Mouse (Mus musculus) hindbrain, embryonic 14.5 days (tissue): ENCODE results near the gene Pitx2. TPM values are rescaled to one million over a fixed set of nuclear protein-coding genes. Genes with fewer than 3 reads are reported as not detected.

Experiments used
- ATAC-seq: fragments of 200-750 bp; cut with Nextera tagmentation; 2 replicates; pipeline ENCODE4 v1.8.0; 2017; ENCODE audit warnings: moderate number of reproducible peaks, mild to moderate bottlenecking, moderate TSS enrichment, moderate library complexity; ENCODE audit not compliant: low FRiP score
- DNase-seq: peaks from one replicate; pipeline ENCODE4 v3.0.0-alpha.2; 2015; ENCODE audit warnings: low spot score
- H3K27ac ChIP-seq: fragments of 300-500 bp; sonication (generic); 2 replicates; pipeline ENCODE4 v1.5.1; 2014; ENCODE audit warnings: mild to moderate bottlenecking, moderate library complexity
- H3K27me3 ChIP-seq: fragments of 300-500 bp; sonication (generic); 2 replicates; pipeline ENCODE4 v1.6.1; 2014; ENCODE audit warnings: mild to moderate bottlenecking, low read length, mixed read lengths; ENCODE audit not compliant: control insufficient read depth, insufficient read depth
- H3K36me3 ChIP-seq: fragments of 300-500 bp; sonication (generic); replicated peaks from 2 replicates; pipeline ENCODE4 v1.6.1; 2014; ENCODE audit not compliant: control insufficient read depth, insufficient read depth
- H3K4me1 ChIP-seq: fragments of 300-500 bp; sonication (generic); replicated peaks from 2 replicates; pipeline ENCODE4 v1.6.1; 2014; ENCODE audit warnings: antibody characterized with exemption, low read length, mixed read lengths; ENCODE audit not compliant: control insufficient read depth, insufficient read depth
- H3K4me2 ChIP-seq: fragments of 300-500 bp; sonication (generic); replicated peaks from 2 replicates; pipeline ENCODE4 v1.6.1; 2014; ENCODE audit warnings: mild to moderate bottlenecking, moderate library complexity
- H3K4me3 ChIP-seq: fragments of 300-500 bp; sonication (generic); replicated peaks from 2 replicates; pipeline ENCODE4 v1.5.1; 2014; ENCODE audit warnings: mild to moderate bottlenecking, low read length
- H3K9ac ChIP-seq: fragments of 300-500 bp; sonication (generic); 2 replicates; pipeline ENCODE4 v1.6.1; 2014
- H3K9me3 ChIP-seq: fragments of 300-500 bp; sonication (generic); 2 replicates; pipeline ENCODE4 v1.6.1; 2016; ENCODE audit warnings: low read length; ENCODE audit not compliant: control insufficient read depth
- WGBS: fragments of 180-500 bp; shearing (Covaris S2); extraction: QIAGEN DNeasy Blood & Tissue Kit; methylation state at CpG from one replicate; pipeline ENCODE4 v1.1.7; 2014; 5-methylcytosine and 5-hydroxymethylcytosine counted together
- polyA plus RNA-seq: library from polyadenylated mRNA; unstranded; fragments of >200 nt; fragmentation: Nextera tagmentation; extraction: Ambion mirVana; gene quantifications from 2 replicates; pipeline ENCODE4 v1.2.1, GENCODE M21; 2014

Gene Pitx2
- polyA plus RNA-seq: 1.3 and 2.0 TPM in 2 replicates

DNA sequence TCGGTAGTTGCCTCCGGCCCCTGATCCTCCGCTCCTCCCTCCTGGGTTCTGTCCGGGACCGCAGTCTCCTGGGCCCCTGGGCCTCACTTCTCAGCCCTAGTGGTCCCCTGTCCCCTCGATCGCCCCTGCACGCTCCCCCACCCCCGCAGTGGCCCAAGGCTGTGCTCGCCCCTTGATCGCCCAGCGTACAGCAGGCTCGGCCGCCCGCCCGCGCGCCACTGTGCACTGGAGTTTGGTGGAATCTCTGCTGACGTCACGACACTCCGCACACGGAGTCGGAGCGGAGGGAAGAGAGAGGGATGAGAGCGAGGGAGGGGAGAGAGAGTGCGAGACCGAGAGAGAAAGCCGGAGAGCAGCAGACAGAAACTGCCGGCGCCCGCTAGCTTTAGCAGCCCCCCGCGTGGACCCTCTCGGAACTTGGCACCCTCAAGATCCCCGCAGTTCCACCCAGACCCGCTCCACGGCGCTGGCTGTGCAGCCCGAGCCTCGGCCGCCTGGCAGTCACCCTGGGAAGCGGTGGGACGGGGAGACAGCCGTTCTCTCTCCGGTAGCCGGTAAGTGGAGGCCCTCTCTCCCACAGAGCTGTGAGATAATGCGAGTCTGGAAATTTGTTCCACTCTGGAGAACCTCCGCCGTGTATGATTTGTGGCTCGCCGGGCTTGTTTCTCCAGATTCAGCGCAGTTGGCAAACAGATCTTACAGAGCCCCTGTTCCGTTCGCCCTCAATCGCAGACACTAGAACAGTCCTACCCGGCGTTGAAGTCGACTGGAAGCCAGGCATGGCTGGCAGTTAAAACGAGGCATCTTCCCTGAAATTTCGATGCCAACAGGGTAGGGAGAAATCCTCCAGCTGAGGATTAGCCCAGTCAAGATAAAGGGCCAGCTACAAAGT, at the start of gene Pitx2:
Gene Pitx2 (plus strand): TSS at position 270 of the 892 bp plus-strand sequence.
- ATAC-seq (peak; percentile 66), DNase-seq (peak; percentile 36)
- peaks cover 15% of the 10 kb centered on the region; the same call in 1 of the 2 replicates for H3K4me1 ChIP-seq
- no peaks in the 10 kb centered on the region for H3K9me3 ChIP-seq
- no peak within 1 kb of the TSS for H3K9ac ChIP-seq
- peaks cover 94% of the 10 kb centered on the region for H3K27me3 ChIP-seq
- WGBS: under 1% methylated on average over 58 of the region's 60 CpGs
- H3K4me2 ChIP-seq: peak within 1 kb of the TSS; percentile 45
- H3K27ac ChIP-seq: no peak within 1 kb of the TSS
- no peaks in the 10 kb centered on the region for H3K36me3 ChIP-seq
- H3K4me3 ChIP-seq: peak within 1 kb of the TSS; percentile 23

- Histone ChIP-seq H3K4me1 (no peaks in the 10 kb centered on the region), H3K27ac (no peak overlapping the region)
- 79% methylated on average over 2 of the region's 2 CpGs for WGBS
Measured at GRCm38 (mm10) chr3:129150001-129150400, 49.7 kb upstream of the Pitx2 start.

DNA sequence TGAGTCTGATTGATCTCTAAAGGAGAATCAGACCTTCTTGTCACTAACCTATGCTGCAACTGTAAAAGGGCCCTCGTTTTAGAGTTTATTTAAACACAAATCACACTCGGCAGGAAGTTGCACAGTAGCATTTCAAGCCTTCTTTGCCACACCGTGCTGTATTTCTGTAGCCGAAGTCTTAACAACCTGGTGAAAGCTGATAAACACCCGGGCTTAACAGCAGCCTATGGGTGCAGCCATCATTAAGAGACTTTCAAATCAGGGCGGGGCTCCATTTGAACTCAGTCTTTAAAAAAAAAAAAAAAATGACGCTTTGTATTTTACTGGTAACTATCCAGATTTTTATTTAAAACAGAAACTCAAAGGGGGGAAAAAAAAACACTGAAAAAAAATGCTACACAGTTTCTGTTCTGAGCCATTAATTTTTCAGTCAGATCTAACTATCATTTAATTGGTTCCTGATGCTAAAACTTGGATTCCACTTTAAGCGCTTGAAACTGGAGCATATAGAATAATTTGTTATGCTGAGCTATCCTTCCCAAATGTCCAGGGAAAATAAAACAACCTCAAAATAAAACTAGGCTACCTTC, 48.5 kb upstream of the Pitx2 start:
- ATAC-seq: no peak
- 79% methylated on average over 8 of the region's 8 CpGs for WGBS

More at GRCm38 (mm10) chr3:129150001-129150400, 49.7 kb upstream of the Pitx2 start:
- H3K4me2 ChIP-seq: no peak overlapping the region
- no peak for DNase-seq
- no peak for ATAC-seq
- no peaks in the 10 kb centered on the region for H3K27me3 ChIP-seq
- no peaks in the 10 kb centered on the region for H3K36me3 ChIP-seq
- H3K4me3 ChIP-seq: no peak overlapping the region
- H3K9me3 ChIP-seq: no peaks in the 10 kb centered on the region
- no peak overlapping the region for H3K9ac ChIP-seq

GRCm38 (mm10) chr3:129158812-129159370, 40.8 kb upstream of the Pitx2 start:
- H3K27ac ChIP-seq: no peak overlapping the region
- H3K9ac ChIP-seq: no peak overlapping the region
- no peaks in the 10 kb centered on the region for H3K4me1 ChIP-seq
- no peak overlapping the region for H3K4me2 ChIP-seq
- 55% methylated on average over 9 of the region's 9 CpGs for WGBS
- H3K9me3 ChIP-seq: no peaks in the 10 kb centered on the region
- no peak overlapping the region for H3K4me3 ChIP-seq
- no peaks in the 10 kb centered on the region for H3K36me3 ChIP-seq
- no peak for DNase-seq
- H3K27me3 ChIP-seq: no peaks in the 10 kb centered on the region
- no peak for ATAC-seq

More for the DNA sequence above, 48.5 kb upstream of the Pitx2 start:
- no peak overlapping the region for H3K4me2 ChIP-seq
- no peak overlapping the region for H3K4me3 ChIP-seq
- no peaks in the 10 kb centered on the region for H3K36me3 ChIP-seq
- H3K9me3 ChIP-seq: no peaks in the 10 kb centered on the region
- no peak overlapping the region for H3K27ac ChIP-seq
- H3K4me1 ChIP-seq: no peaks in the 10 kb centered on the region
- no peaks in the 10 kb centered on the region for H3K27me3 ChIP-seq
- DNase-seq: no peak
- H3K9ac ChIP-seq: no peak overlapping the region

- Histone ChIP-seq H3K4me1 (no peaks in the 10 kb centered on the region), H3K4me2 (no peak overlapping the region), H3K9ac (no peak overlapping the region), H3K27me3 (no peaks in the 10 kb centered on the region), H3K27ac (no peak overlapping the region), H3K9me3 (no peaks in the 10 kb centered on the region), H3K36me3 (no peaks in the 10 kb centered on the region), H3K4me3 (no peak overlapping the region)
- DNase-seq (no peak), ATAC-seq (no peak)
- 89% methylated on average over 11 of the region's 11 CpGs for WGBS
Measured at GRCm38 (mm10) chr3:129161333-129162035, 38.2 kb upstream of the Pitx2 start.

DNA sequence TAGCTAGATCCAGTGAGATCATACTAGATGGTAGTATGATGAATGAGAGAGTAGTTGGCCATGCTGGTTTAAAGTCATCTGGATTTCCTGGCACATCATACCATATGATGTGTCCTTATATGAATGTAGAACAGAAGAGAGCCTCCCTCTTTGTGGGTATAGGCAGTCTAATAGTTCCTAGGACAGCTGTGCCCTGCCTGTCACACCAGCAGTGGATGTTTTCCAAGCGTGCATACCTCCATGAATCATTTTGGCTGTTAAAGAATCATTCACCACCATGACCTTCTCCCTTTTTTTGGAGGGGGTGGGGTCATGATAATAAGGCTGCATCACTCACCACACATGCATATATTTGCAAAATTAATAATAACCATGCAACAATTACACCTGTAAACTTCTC, 35.4 kb upstream of the Pitx2 start:
- Histone ChIP-seq H3K9ac (no peak overlapping the region), H3K27ac (no peak overlapping the region), H3K27me3 (no peaks in the 10 kb centered on the region), H3K36me3 (no peaks in the 10 kb centered on the region), H3K9me3 (no peaks in the 10 kb centered on the region), H3K4me2 (no peak overlapping the region), H3K4me3 (no peak overlapping the region), H3K4me1 (no peaks in the 10 kb centered on the region)
- WGBS: 71% methylated on average over 1 of the region's 1 CpGs
- ATAC-seq (no peak), DNase-seq (no peak)

DNA sequence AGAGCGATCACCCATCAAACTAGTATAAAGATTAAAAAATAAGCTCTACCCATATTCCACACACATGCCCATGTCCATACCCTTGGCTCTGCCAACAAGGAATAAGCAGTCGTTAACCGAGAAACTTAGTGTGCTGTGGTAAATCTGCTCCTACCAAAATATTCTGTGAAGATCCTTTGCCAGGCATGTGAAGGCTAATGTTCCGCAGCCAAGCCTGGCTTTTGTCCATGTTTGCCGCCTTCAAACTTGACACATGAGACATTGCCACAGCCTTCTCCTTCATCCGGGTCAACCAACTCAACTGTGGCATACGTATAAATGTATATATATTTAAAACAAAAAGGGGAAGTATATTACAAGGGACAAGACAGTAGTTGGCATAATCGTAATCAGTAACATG, 34.0 kb upstream of the Pitx2 start:
- H3K4me2 ChIP-seq: no peak overlapping the region
- no peak overlapping the region for H3K9ac ChIP-seq
- no peak overlapping the region for H3K27ac ChIP-seq
- H3K36me3 ChIP-seq: no peaks in the 10 kb centered on the region
- 93% methylated on average over 8 of the region's 8 CpGs for WGBS
- DNase-seq (no peak), ATAC-seq (no peak)
- H3K27me3 ChIP-seq: no peaks in the 10 kb centered on the region
- no peaks in the 10 kb centered on the region for H3K9me3 ChIP-seq
- H3K4me3 ChIP-seq: no peak overlapping the region
- no peaks in the 10 kb centered on the region for H3K4me1 ChIP-seq

DNA sequence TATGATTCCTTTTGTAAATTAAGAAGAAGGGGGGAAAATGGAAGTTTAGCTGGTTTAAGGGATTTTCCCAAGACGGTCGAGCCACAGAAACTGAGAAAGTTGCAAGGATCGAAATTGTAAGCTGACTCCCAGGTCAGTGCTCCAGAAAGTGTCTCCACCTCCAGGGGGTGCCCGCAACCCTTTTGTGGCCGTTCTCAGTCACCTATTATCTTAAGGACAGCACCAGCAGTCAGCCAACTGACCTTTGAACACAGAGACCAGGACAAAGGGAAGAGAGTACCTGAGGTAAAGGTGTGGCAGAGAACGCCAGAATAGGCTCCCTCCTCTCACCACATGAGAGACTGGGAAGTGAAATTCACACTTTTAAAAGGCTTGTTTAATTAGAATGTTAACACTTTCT, 33.0 kb upstream of the Pitx2 start:
- H3K4me3 ChIP-seq: no peak overlapping the region
- H3K4me2 ChIP-seq: no peak overlapping the region
- no peak overlapping the region for H3K9ac ChIP-seq
- no peak overlapping the region for H3K27ac ChIP-seq
- no peaks in the 10 kb centered on the region for H3K36me3 ChIP-seq
- H3K4me1 ChIP-seq: no peaks in the 10 kb centered on the region
- 15% methylated on average over 6 of the region's 6 CpGs for WGBS
- no peaks in the 10 kb centered on the region for H3K27me3 ChIP-seq
- H3K9me3 ChIP-seq: no peaks in the 10 kb centered on the region
- no peak for DNase-seq
- no peak for ATAC-seq

GRCm38 (mm10) chr3:129170416-129170815, 29.3 kb upstream of the Pitx2 start:
- DNase-seq (no peak), ATAC-seq (no peak)
- H3K27me3 ChIP-seq: no peaks in the 10 kb centered on the region
- H3K9ac ChIP-seq: no peak overlapping the region
- H3K4me3 ChIP-seq: no peak overlapping the region
- no peak overlapping the region for H3K4me2 ChIP-seq
- H3K27ac ChIP-seq: no peak overlapping the region
- H3K36me3 ChIP-seq: no peaks in the 10 kb centered on the region
- no peaks in the 10 kb centered on the region for H3K9me3 ChIP-seq
- 81% methylated on average over 7 of the region's 7 CpGs for WGBS
- H3K4me1 ChIP-seq: no peaks in the 10 kb centered on the region
